Mouse (Mus musculus): Measurements from ENCODE around the gene Acta1. TPM values are rescaled to one million over a fixed set of nuclear protein-coding genes. Genes with fewer than 3 reads are reported as not detected.

Acta1 gene
- polyA plus RNA-seq, 1 experiment from 2014 or later: 11.1 TPM

Other genes with a start within 250 kb of the Acta1 start
- gene Rhou, start 240.8 kb downstream of the Acta1 start, polyA plus RNA-seq (2015; fragmentation: Nextera tagmentation; extraction: Ambion mirVana): 5.3 and 5.5 TPM in 2 replicates
- 66.9 and 71.9 TPM in 2 replicates for gene Rab4a, start 88.8 kb downstream of the Acta1 start, polyA plus RNA-seq (2015; fragmentation: Nextera tagmentation; extraction: Ambion mirVana)
- 2.3 and 2.7 TPM in 2 replicates for gene Ccsap, start 34.5 kb downstream of the Acta1 start, polyA plus RNA-seq (2015; fragmentation: Nextera tagmentation; extraction: Ambion mirVana)
- gene Nup133, start 54.5 kb upstream of the Acta1 start, polyA plus RNA-seq (2015; fragmentation: Nextera tagmentation; extraction: Ambion mirVana): 24.4 and 26.4 TPM in 2 replicates
- gene Abcb10, start 88.4 kb upstream of the Acta1 start, polyA plus RNA-seq (2015; fragmentation: Nextera tagmentation; extraction: Ambion mirVana): 18.7 and 19.7 TPM in 2 replicates
- 27.8 and 32.7 TPM in 2 replicates for gene Taf5l, start 126.6 kb upstream of the Acta1 start, polyA plus RNA-seq (2015; fragmentation: Nextera tagmentation; extraction: Ambion mirVana)
- gene Urb2, start 126.8 kb upstream of the Acta1 start, polyA plus RNA-seq (2015; fragmentation: Nextera tagmentation; extraction: Ambion mirVana): 3.9 TPM in 2 replicates